Mouse (Mus musculus) stomach, postnatal 0 days (tissue): ENCODE data around the gene Sh2d3c.

ENCODE experiments used
- CTCF ChIP-seq: IDR thresholded peaks from 2 replicates; pipeline ENCODE4 v1.5.1; 2016; ENCODE audit warnings: antibody characterized with exemption, low read depth, mild to moderate bottlenecking, moderate library complexity
- EP300 ChIP-seq: optimal IDR thresholded peaks from 2 replicates; pipeline ENCODE3; 2016; ENCODE audit warnings: antibody characterized with exemption

GRCm38 (mm10) chr2:32714117-32714986 is 6.5 kb upstream of the Sh2d3c start:
- TF ChIP-seq CTCF (no peak), EP300 (no peak)
